Mouse (Mus musculus): ENCODE data around the gene Kdm6b.

The Kdm6b gene

GRCm38 (mm10) chr11:69418481-69419442 lies 5.3 kb upstream of the Kdm6b start:
- peak; percentile 90 for DNase-seq

DNA sequence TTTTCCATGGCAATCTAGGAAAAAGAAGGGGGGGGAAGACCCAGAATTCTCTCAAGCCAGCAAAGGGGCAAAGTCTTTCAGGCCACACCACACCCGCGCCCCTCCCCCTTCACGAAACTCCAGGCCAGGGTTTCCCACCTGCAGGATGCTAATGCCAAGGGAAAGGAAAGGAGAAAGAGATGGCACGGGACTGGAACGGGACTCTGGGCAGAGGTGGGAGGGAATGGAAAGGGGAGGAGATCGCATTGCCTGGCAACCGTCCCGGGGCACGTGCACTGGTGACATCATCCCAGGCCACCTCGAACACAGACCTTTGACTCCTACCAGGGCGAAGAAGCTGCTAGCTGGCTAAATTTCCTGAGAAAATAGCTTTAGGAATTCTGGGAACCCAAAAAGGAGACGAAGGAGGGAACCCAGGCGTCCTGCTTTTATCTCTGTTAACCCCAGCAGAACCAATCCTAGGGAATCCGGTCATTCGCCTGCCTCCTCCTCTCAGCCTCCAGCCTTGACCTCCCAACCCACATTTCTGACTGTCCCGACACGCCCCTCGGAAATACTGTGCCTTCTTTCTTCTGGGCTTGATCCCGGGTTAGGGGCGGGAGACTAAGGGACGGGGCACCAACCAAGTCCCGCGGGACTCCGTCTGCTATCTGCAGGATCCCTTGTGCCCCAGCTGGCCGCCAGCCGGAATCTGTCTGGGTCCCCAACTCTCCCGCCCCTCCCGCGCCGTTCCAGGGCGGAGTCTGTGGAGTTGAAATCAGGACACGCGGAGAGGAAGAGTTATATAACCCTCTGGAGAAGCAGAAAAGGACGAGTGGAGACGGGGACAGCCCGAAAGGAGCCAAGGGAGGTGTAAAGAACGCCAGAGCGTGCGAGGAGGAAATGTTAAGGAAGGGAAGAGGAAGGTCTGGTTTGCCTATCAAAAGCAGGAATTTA lies 4.2 kb upstream of the Kdm6b start:
- DNase-seq: peak; percentile 97

DNA sequence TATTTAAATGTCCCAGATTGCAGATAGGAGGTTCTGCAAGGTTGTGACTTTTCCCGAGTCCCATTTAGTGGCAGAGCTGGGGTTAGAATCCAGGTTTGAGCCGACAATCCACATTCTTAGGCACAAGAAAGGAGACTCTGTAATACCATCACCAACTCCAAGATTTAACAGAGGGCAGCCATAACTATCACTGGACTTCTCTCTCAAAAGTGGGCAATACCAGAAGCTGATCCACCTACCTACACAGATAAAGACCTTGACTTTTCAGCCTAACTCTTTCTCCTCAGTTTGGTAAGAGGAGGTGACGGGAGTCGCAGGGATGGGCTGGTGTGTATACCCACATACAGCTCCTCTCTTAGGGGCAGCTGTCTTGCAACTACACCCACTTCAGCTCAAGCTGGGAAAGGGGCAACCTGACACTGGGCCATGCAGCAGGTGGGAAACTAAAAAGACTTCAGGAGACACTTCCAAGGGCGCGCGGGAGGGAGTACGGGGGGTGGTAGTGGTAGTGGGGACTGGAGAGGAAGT lies 3.5 kb upstream of the Kdm6b start:
- no peak for DNase-seq

GRCm38 (mm10) chr11:69416509-69416908 lies 3.0 kb upstream of the Kdm6b start:
- no peak for DNase-seq

DNA sequence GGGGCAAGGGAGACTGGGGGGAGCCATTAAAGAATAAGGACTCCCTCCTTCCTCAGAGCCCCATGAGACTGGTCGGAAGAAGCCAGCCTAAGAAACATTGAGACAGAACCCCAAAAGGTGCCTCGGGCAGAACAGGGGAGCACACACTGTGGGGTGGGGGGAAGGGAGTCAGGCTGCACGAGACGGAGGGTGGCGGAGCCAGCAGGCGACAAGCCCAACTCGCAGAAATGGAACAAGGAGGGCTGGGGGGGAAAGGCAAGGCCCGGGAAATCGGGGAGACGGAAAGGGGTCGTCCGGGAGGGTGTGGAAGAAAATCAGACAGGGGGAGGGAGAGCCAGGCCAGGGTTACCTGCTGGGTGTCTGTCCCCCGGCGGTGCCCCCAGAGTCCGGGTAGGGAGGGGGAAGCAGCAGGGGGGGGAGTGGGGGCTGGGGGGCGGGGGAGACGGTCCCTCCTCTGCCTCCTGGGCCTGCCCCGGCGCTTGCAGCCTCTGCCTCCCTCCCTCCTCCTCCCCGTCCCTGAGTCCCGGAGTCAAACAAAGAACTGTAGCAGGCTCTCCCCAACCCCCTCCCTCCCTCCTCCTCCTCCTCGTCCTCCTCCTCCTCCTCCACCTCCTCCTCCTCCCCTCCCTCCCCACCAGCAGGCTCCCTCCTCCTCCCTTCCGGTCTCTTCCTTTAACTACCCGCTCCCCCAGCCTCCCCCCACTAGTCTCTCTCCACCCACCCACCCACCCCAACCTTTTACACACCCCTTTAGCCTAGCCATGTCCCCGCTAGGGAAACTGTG lies 2.4 kb upstream of the Kdm6b start:
- peak; percentile 52 for DNase-seq

GRCm38 (mm10) chr11:69415327-69415667 lies 1.8 kb upstream of the Kdm6b start:
- DNase-seq: peak; percentile 65

- no peak for DNase-seq
These were observed 1.2 kb upstream of the Kdm6b start for GRCm38 (mm10) chr11:69414421-69415326.

DNA sequence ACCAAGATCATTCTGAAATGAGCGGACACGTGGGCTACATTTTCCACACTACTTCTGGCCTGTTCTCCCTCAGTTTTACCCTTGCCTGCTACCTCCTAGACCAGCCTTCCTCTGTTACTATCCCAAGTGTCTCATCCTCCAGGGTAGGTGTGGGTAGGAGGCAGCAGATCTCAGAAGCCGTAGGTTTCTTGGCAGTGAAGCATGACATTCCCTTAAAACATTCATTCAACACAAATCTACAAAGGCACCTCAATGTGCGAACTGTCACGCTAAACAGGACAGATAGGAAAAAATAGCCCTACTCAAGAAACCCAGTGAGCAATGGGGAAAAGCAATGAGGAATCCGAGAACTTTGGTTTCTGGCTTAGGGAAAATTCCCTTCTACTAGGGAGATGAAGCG lies 927 bp downstream of the Kdm6b start:
- DNase-seq: no peak

DNA sequence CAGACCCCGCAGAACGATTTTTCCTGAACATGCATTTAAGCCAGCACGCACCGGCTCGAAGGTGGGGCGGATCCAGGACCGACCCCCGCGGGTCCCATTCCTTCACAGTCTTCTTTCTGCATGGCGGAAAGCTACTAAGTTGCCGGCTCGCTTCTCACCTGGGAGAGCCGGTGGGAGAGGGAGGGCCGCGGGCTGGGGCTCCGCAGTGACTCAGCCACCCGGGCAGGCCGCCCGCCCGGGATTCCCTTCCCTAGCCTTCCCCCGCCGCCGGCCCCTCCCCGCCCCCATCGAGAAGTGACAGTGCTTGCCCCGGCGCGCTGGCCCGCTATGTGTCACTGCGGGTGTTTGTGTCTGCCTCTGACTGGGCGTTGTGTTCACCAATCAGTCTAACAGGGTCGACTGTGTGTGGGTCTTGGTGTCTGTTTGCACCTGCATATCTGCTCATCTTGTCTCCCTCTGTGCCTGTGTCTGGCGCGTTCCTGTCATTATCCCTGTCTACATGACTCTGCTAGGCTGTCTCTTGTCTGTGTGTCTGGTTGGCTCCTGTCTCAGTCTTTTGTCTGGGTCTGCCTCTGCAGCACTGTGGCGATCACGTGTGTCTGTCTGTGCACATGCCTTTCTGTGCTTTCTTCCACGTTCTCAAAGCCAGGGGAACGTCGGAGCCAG lies 1.8 kb downstream of the Kdm6b start:
- DNase-seq: peak; percentile 65

- DNase-seq: peak; percentile 98
These were observed 2.4 kb downstream of the Kdm6b start for GRCm38 (mm10) chr11:69411073-69411535.

DNA sequence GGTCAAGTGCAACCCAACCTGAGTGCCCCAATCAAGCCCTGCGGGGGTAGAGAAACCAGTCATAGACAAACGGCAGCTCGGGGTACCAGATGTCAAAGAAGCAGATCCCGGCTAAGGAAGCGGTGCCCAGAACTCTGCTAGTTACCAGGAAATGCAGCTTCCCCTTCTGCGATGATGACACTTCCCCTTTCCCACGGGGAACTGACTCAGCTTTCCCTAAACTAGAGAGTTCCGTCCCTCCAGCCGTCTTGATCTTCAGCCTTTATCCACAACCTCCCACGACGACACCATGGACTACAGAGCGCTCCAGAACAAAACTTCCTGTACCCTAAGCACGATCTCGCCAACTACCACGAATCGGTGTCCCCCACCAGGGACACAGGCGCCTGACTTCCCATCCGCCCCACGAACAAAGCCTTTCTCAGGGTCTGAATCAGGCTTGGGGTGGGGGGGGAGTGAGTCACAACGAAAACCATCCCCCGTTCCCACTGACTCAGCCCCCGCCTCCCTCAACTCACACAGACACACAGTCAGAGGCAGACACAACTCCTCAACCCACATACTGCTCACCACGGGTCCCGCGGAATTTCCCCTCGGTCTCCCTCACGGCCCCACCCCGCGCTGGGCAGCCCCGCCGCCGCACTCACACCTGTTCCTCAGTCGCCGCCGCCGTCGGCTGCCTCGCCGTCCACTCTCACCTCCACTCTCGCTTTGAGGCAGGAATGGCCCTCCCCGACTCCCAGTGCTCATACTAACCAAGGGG lies 3.0 kb downstream of the Kdm6b start:
- DNase-seq: peak; percentile 66

DNA sequence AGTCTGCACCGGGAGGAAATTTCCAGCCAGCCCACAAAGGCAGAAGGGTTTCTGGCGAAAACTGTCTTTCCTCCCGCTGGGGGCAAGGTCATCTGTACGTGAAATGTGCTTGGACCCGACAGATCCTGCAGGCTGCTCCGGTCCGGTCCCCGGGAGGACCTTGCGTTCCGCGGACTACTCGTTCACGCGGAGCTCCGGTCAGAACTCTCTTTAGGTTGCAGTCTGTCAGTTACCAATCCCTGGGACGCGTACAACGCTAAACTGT lies 3.5 kb downstream of the Kdm6b start:
- no peak for DNase-seq

GRCm38 (mm10) chr11:69409378-69410044 lies 4.0 kb downstream of the Kdm6b start:
- DNase-seq: peak; percentile 92

- peak; percentile 87 for DNase-seq
These were observed 4.7 kb downstream of the Kdm6b start for GRCm38 (mm10) chr11:69408541-69409377.

DNA sequence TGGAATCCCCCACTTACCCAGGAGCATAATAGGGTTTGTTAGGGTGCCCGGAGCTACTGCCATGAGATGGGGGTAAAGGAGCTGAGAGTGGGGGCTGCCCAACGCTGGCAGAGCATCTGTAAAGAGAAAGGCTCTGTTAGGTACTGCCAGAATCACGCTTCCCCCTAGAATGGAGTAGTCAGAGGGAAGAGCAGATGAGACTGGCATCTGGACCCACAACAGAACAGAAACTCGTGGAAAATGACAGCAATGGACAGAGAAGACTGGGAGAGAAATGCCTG lies 5.8 kb downstream of the Kdm6b start:
- no peak for DNase-seq

GRCm38 (mm10) chr11:69406867-69407723 lies 6.4 kb downstream of the Kdm6b start:
- DNase-seq: peak; percentile 54

GRCm38 (mm10) chr11:69406282-69406681 lies 7.2 kb downstream of the Kdm6b start:
- no peak for DNase-seq

Measured in kidney, adult 18-20 months (tissue).